Mouse (Mus musculus) liver, adult 2 months (tissue): ENCODE measurements around the gene 2210011C24Rik. TPM values are rescaled to one million over a fixed set of nuclear protein-coding genes. Genes with fewer than 3 reads are reported as not detected.

Experiments
- DNase-seq: peaks from one replicate; pipeline ENCODE4 v3.0.0-alpha.2; 2011; ENCODE audit warnings: low read depth, low spot score; ENCODE audit errors: extremely low read depth
- H3K27ac ChIP-seq: fragments of 200-500 bp; replicated peaks from 2 replicates; pipeline ENCODE4 v1.5.1; 2012; ENCODE audit warnings: low read depth, mild to moderate bottlenecking, control low read depth, inconsistent platforms, low read length; ENCODE audit not compliant: insufficient read depth
- H3K27me3 ChIP-seq: fragments of 200-500 bp; 2 replicates; pipeline ENCODE4 v1.6.1; 2012; ENCODE audit warnings: mild to moderate bottlenecking, moderate library complexity, low read length, inconsistent platforms; ENCODE audit not compliant: control insufficient read depth, insufficient read depth
- H3K36me3 ChIP-seq: fragments of 200-500 bp; 2 replicates; pipeline ENCODE4 v1.6.1; 2012; ENCODE audit warnings: low read length, inconsistent platforms; ENCODE audit not compliant: control insufficient read depth, insufficient read depth
- H3K4me1 ChIP-seq: fragments of 200-500 bp; 2 replicates; pipeline ENCODE4 v1.6.1; 2011; ENCODE audit warnings: low read length; ENCODE audit not compliant: control insufficient read depth, insufficient read depth
- H3K4me3 ChIP-seq: fragments of 200-500 bp; 2 replicates; pipeline ENCODE4 v1.5.1; 2011; ENCODE audit warnings: low read depth, mild to moderate bottlenecking, control low read depth, low read length, moderate library complexity; ENCODE audit not compliant: insufficient read depth
- H3K79me2 ChIP-seq: fragments of 200-500 bp; 2 replicates; pipeline ENCODE4 v1.6.1; 2012; ENCODE audit warnings: inconsistent platforms, mild to moderate bottlenecking, low read length, moderate library complexity; ENCODE audit not compliant: control insufficient read depth, insufficient read depth
- H3K9ac ChIP-seq: fragments of 200-500 bp; 2 replicates; pipeline ENCODE4 v1.6.1; 2012; ENCODE audit warnings: low read depth, mild to moderate bottlenecking, control low read depth, inconsistent platforms, low read length
- CTCF ChIP-seq: fragments of 200-500 bp; IDR thresholded peaks from 2 replicates; pipeline ENCODE4 v1.5.1; 2011; ENCODE audit warnings: low read depth, low read length, control low read depth
- POLR2A ChIP-seq: fragments of 200-500 bp; IDR thresholded peaks from 2 replicates; pipeline ENCODE4 v1.6.1; 2011; ENCODE audit warnings: low read length, control low read depth; ENCODE audit not compliant: insufficient read depth; ENCODE audit errors: extremely low read depth
- WGBS: fragments of 180-500 bp; shearing (Covaris S2); methylation state at CpG from one replicate; pipeline ENCODE4 v1.1.7; 2018; 5-methylcytosine and 5-hydroxymethylcytosine counted together
- polyA plus RNA-seq: library from polyadenylated mRNA; depleted of rRNA; stranded (reverse); fragments of >200 nt; gene quantifications from 2 replicates; pipeline ENCODE4 v1.2.3, GENCODE M21; 2012
- total RNA-seq: library from RNA; depleted of rRNA; stranded (reverse); fragments of >200 nt; gene quantifications from 2 replicates; pipeline ENCODE4 v1.2.3, GENCODE M21; 2014

Gene 2210011C24Rik
- total and polyA plus RNA-seq, 2 experiments, result 0.28 to 0.34 TPM

GRCm38 (mm10) chr8:84024171-84024570, 12.2 kb upstream of the 2210011C24Rik start:
- DNase-seq, result no peak
- 11% methylated on average over 10 of the region's 10 CpGs for WGBS
- Histone ChIP-seq H3K4me3 (no peak overlapping the region), H3K27me3 (peaks cover 7% of the 10 kb centered on the region), H3K4me1 (no peaks in the 10 kb centered on the region), H3K36me3 (no peaks in the 10 kb centered on the region), H3K27ac (no peak overlapping the region), H3K9ac (no peak overlapping the region), H3K79me2 (no peaks in the 10 kb centered on the region)
- TF ChIP-seq POLR2A (no peak), CTCF (peak; percentile 86)

GRCm38 (mm10) chr8:84023631-84024030, 11.7 kb upstream of the 2210011C24Rik start:
- TF ChIP-seq CTCF (no peak), POLR2A (no peak)
- 74% methylated on average over 1 of the region's 1 CpGs for WGBS
- H3K27me3 ChIP-seq, result peaks cover 7% of the 10 kb centered on the region
- H3K79me2 ChIP-seq, result no peaks in the 10 kb centered on the region
- H3K27ac ChIP-seq, result no peak overlapping the region
- no peak overlapping the region for H3K9ac ChIP-seq
- H3K4me3 ChIP-seq, result no peak overlapping the region
- no peak for DNase-seq
- H3K36me3 ChIP-seq, result no peaks in the 10 kb centered on the region
- H3K4me1 ChIP-seq, result no peaks in the 10 kb centered on the region

- TF ChIP-seq CTCF (no peak), POLR2A (no peak)
- Histone ChIP-seq H3K27me3 (peaks cover 4% of the 10 kb centered on the region), H3K4me3 (no peak overlapping the region), H3K4me1 (no peaks in the 10 kb centered on the region), H3K9ac (no peak overlapping the region), H3K27ac (no peak overlapping the region), H3K36me3 (no peaks in the 10 kb centered on the region), H3K79me2 (no peaks in the 10 kb centered on the region)
- WGBS, result 28% methylated on average over 5 of the region's 5 CpGs
- DNase-seq, result no peak
Observed at GRCm38 (mm10) chr8:84023085-84023484, 11.1 kb upstream of the 2210011C24Rik start.

- H3K27ac ChIP-seq, result no peak overlapping the region
- H3K27me3 ChIP-seq, result peaks cover 4% of the 10 kb centered on the region
- no peak for DNase-seq
- no peaks in the 10 kb centered on the region for H3K4me1 ChIP-seq
- TF ChIP-seq CTCF (no peak), POLR2A (no peak)
- 45% methylated on average over 12 of the region's 12 CpGs for WGBS
- no peak overlapping the region for H3K9ac ChIP-seq
- no peaks in the 10 kb centered on the region for H3K36me3 ChIP-seq
- no peaks in the 10 kb centered on the region for H3K79me2 ChIP-seq
- no peak overlapping the region for H3K4me3 ChIP-seq
Observed at GRCm38 (mm10) chr8:84021569-84021968, 9.6 kb upstream of the 2210011C24Rik start.

- Histone ChIP-seq H3K9ac (no peak within 1 kb of the TSS), H3K27ac (no peak within 1 kb of the TSS), H3K4me1 (no peaks in the 10 kb centered on the region), H3K4me3 (no peak within 1 kb of the TSS), H3K79me2 (no peaks in the 10 kb centered on the region), H3K27me3 (peaks cover 4% of the 10 kb centered on the region), H3K36me3 (no peaks in the 10 kb centered on the region)
- 21% methylated on average over 17 of the region's 18 CpGs for WGBS
- no peak for TF ChIP-seq CTCF
- no peak for TF ChIP-seq POLR2A
- DNase-seq, result no peak
Observed at GRCm38 (mm10) chr8:84021096-84021495, 9.1 kb upstream of the 2210011C24Rik start, which contains the start of gene Palm3. Gene Palm3 (plus strand): TSS chr8:84021471.

GRCm38 (mm10) chr8:84019738-84020137, 7.8 kb upstream of the 2210011C24Rik start:
- no peak overlapping the region for H3K4me3 ChIP-seq
- no peak for TF ChIP-seq CTCF
- TF ChIP-seq POLR2A, result no peak
- no peaks in the 10 kb centered on the region for H3K4me1 ChIP-seq
- H3K27me3 ChIP-seq, result no peaks in the 10 kb centered on the region; the same call in 1 of the 2 replicates
- no peaks in the 10 kb centered on the region for H3K36me3 ChIP-seq
- H3K27ac ChIP-seq, result no peak overlapping the region
- H3K9ac ChIP-seq, result no peak overlapping the region
- no peaks in the 10 kb centered on the region for H3K79me2 ChIP-seq
- DNase-seq, result no peak
- WGBS, result 77% methylated on average over 9 of the region's 9 CpGs
